Mouse (Mus musculus) kidney, adult 2 months (tissue): Measurements from ENCODE around the gene Nr2e3. TPM values are rescaled to one million over a fixed set of nuclear protein-coding genes. Genes with fewer than 3 reads are reported as not detected.

ENCODE experiments used
- DNase-seq: peaks from one replicate; pipeline ENCODE4 v3.0.0; 2021
- H3K27ac ChIP-seq: fragments of 200-500 bp; 2 replicates; pipeline ENCODE4 v1.5.1; 2012; ENCODE audit warnings: low read depth, low read length, control low read depth, inconsistent platforms; ENCODE audit not compliant: insufficient read depth
- H3K27me3 ChIP-seq: fragments of 200-500 bp; replicated peaks from 2 replicates; pipeline ENCODE4 v1.6.1; 2012; ENCODE audit warnings: mild to moderate bottlenecking, moderate library complexity, low read length, inconsistent platforms; ENCODE audit not compliant: control insufficient read depth, insufficient read depth
- H3K36me3 ChIP-seq: fragments of 200-500 bp; 2 replicates; pipeline ENCODE4 v1.6.1; 2012; ENCODE audit warnings: mild to moderate bottlenecking, moderate library complexity, low read length, inconsistent platforms; ENCODE audit not compliant: control insufficient read depth, insufficient read depth
- H3K4me1 ChIP-seq: fragments of 200-500 bp; 2 replicates; pipeline ENCODE4 v1.6.1; 2011; ENCODE audit warnings: low read length; ENCODE audit not compliant: control insufficient read depth, insufficient read depth
- H3K4me3 ChIP-seq: fragments of 200-500 bp; 2 replicates; pipeline ENCODE4 v1.5.1; 2011; ENCODE audit warnings: mild to moderate bottlenecking, low read depth, low read length, control low read depth; ENCODE audit not compliant: insufficient read depth
- CTCF ChIP-seq: fragments of 200-500 bp; conservative IDR thresholded peaks from 2 replicates; pipeline ENCODE4 v1.5.1; 2011; ENCODE audit warnings: low read depth, mild to moderate bottlenecking, control low read depth, low read length, moderate library complexity, mixed read lengths; ENCODE audit not compliant: insufficient read depth, insufficient read length
- POLR2A ChIP-seq: fragments of 200-500 bp; IDR thresholded peaks from one replicate; pipeline ENCODE4 v1.6.1; 2011; ENCODE audit warnings: low read depth, low read length, control low read depth
- WGBS: fragments of 180-500 bp; shearing (Covaris S2); methylation state at CpG from one replicate; pipeline ENCODE4 v1.1.7; 2018; 5-methylcytosine and 5-hydroxymethylcytosine counted together
- polyA plus RNA-seq: library from polyadenylated mRNA; depleted of rRNA; stranded (reverse); fragments of >200 nt; gene quantifications from 2 replicates; pipeline ENCODE4 v1.2.3, GENCODE M21; 2012; rRNA removed

Nr2e3 gene
- 1.2 TPM in 2 replicates for polyA plus RNA-seq

DNA sequence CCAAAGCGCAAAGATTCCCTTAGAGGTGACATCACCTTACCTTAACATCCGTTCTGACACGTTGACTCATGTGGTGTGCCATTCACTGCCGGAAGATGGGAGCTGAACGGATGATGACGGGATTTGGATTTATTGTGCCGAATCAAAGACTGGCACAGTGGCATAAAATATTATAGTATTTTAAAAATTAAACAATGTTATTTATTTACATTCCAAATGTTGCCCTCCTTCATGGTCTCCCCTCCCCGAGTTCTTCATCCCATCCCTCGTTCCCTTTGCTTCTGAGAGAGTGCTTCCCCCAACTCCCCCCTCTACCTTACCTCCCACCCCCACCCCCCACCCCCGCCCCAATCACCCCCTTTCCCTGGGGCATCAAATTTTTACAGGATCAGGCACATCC lies at the start of gene Nr2e3:
Gene Nr2e3 (minus strand): TSS at position 101 of the 400 bp plus-strand sequence.
- Histone ChIP-seq H3K4me1 (no peaks in the 10 kb centered on the region), H3K4me3 (no peak within 1 kb of the TSS), H3K27ac (no peak within 1 kb of the TSS), H3K27me3 (no peaks in the 10 kb centered on the region), H3K36me3 (no peaks in the 10 kb centered on the region)
- no peak for DNase-seq
- WGBS: 91% methylated on average over 10 of the region's 10 CpGs
- no peak for TF ChIP-seq POLR2A

DNA sequence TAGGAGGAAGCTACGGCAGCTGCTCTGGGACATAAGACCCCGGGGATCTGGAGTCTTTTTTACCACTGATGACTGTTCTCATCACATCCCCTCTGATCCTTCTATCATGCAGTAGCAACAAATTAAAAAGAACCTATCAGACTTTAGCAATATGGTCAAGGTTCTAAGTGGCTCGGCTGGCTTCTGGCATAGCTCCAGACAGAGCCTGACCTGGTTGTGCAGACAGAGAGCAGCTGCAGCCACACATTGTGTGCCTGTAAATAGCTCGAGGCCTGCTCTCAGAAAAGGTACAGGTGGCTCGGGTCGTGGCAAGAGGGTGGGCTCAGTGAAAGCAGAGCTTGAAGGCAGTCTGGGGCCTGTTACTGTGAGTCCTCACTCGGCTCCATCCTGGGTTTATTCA lies 48.5 kb upstream of the Nr2e3 start:
- WGBS: 49% methylated on average over 7 of the region's 7 CpGs
- no peaks in the 10 kb centered on the region for H3K36me3 ChIP-seq
- H3K4me1 ChIP-seq: no peaks in the 10 kb centered on the region
- peak; percentile 9 for DNase-seq
- TF ChIP-seq CTCF (no peak), POLR2A (no peak)
- H3K27me3 ChIP-seq: no peaks in the 10 kb centered on the region
- no peak overlapping the region for H3K27ac ChIP-seq
- H3K4me3 ChIP-seq: no peak overlapping the region

DNA sequence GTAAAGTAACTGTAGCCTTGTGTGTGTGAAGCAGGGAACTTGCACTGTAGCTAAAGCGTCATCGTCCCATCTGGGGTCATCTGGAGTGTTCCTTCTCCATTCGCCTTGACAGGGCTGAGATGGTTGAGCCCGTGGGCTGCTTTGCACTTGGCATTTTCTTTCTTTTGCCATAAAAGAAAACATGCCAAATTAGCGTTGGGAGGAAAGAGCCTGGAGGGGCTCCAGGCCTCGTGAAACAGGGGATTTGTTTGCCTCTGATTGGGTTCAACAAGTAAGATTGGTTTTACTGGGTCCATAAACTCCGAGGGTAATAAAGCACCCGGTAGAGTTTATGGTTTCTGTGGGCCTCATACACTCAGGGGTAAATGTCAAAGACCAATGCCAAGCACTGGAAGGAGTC lies 41.9 kb upstream of the Nr2e3 start:
- no peak for DNase-seq
- TF ChIP-seq POLR2A (no peak), CTCF (no peak)
- Histone ChIP-seq H3K4me3 (no peak overlapping the region), H3K27me3 (no peaks in the 10 kb centered on the region), H3K27ac (no peak overlapping the region), H3K4me1 (no peaks in the 10 kb centered on the region), H3K36me3 (no peaks in the 10 kb centered on the region)
- 42% methylated on average over 8 of the region's 8 CpGs for WGBS

DNA sequence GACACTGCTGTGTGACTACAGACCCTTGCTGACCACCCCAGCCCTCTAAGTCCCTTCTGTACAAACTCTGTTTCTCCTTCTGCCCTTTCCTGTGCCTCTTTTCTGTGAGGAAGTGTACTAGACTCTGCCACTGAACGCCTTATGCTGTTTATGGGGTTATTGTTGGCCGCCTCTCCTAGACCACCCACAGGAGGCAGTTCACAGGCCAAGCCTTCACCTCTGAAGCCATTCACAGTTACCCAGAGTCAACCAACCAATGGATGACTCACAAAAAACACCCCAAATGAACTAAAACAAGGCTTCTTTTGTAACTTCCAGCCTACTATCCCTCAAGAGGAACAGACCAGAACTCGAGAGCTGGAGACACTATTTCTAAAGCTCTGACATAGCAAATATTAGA lies 41.0 kb upstream of the Nr2e3 start:
- no peaks in the 10 kb centered on the region for H3K4me1 ChIP-seq
- H3K36me3 ChIP-seq: no peaks in the 10 kb centered on the region
- H3K27ac ChIP-seq: no peak overlapping the region
- WGBS: 89% methylated on average over 3 of the region's 3 CpGs
- H3K4me3 ChIP-seq: no peak overlapping the region
- TF ChIP-seq POLR2A (no peak), CTCF (no peak)
- DNase-seq: no peak
- H3K27me3 ChIP-seq: no peaks in the 10 kb centered on the region

DNA sequence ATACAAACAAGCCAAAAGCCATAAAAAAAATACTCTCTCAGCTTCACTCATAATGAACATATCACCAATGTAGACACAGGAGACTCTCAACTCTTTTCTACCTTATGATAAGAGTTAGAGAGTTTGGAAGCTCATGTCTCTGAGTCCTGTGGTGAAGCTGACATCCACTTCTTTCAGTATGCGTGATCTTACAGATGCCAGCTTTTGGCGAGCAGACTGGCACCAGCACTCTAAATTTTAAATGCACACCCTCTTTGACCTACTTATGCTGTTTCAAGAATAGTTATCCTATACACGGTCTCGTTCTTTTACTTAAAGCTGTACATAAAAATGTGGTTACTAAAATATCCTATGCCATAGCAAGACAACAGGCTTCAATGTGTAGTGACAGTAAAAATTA lies 37.3 kb upstream of the Nr2e3 start:
- no peak for DNase-seq
- Histone ChIP-seq H3K27me3 (no peaks in the 10 kb centered on the region), H3K4me1 (no peaks in the 10 kb centered on the region), H3K27ac (no peak overlapping the region), H3K36me3 (no peaks in the 10 kb centered on the region), H3K4me3 (no peak overlapping the region)
- TF ChIP-seq CTCF (no peak), POLR2A (no peak)
- 92% methylated on average over 4 of the region's 4 CpGs for WGBS

DNA sequence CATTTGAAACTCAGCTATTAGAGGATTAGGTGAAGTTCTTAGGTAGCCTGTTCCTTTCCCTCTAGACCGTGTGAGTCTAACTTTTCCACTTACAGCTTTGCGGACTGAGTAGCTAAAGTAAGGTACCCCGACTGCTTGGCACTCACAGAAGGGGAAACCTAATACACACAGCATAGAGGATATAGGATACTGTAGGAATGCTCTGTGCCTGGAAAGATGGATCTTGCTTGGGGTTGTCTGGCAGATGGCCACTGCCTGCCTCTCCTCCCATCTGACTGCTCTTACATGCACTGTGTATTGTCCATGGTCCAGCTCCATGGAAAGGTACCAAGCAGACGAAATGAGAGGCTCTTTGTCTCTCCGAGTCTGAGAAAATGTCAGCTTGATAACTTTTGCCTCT lies 30.9 kb upstream of the Nr2e3 start:
- Histone ChIP-seq H3K27ac (no peak overlapping the region), H3K27me3 (no peaks in the 10 kb centered on the region), H3K4me3 (no peak overlapping the region), H3K4me1 (no peaks in the 10 kb centered on the region), H3K36me3 (no peaks in the 10 kb centered on the region)
- DNase-seq: no peak
- no peak for TF ChIP-seq POLR2A
- TF ChIP-seq CTCF: no peak
- WGBS: 69% methylated on average over 5 of the region's 5 CpGs

DNA sequence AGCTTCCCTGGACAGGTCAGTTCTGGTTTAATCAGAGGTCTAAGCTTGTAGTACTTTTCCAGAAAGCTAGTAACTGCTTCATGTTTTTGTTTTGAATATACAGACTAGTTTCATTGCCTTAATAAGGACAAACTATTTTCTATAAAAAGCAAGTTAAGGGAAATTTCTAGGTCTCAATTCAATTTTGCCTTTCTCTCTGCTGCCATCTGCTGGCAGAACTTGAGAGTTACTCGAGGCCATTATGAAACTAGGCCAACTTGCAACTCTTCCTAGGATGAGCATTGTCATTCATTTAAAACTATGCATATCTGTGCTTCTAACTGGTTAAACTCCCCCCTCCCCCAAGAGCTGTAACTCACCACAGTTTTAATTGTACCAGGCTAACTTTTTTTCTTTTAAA lies 29.4 kb upstream of the Nr2e3 start:
- no peak for TF ChIP-seq POLR2A
- peak; percentile 34; the same call in 1 of the 2 replicates for TF ChIP-seq CTCF
- Histone ChIP-seq H3K27me3 (no peaks in the 10 kb centered on the region), H3K36me3 (no peaks in the 10 kb centered on the region), H3K27ac (no peak overlapping the region), H3K4me1 (no peaks in the 10 kb centered on the region), H3K4me3 (no peak overlapping the region)
- DNase-seq: peak; percentile 63
- WGBS: 0% methylated on average over 1 of the region's 1 CpGs

DNA sequence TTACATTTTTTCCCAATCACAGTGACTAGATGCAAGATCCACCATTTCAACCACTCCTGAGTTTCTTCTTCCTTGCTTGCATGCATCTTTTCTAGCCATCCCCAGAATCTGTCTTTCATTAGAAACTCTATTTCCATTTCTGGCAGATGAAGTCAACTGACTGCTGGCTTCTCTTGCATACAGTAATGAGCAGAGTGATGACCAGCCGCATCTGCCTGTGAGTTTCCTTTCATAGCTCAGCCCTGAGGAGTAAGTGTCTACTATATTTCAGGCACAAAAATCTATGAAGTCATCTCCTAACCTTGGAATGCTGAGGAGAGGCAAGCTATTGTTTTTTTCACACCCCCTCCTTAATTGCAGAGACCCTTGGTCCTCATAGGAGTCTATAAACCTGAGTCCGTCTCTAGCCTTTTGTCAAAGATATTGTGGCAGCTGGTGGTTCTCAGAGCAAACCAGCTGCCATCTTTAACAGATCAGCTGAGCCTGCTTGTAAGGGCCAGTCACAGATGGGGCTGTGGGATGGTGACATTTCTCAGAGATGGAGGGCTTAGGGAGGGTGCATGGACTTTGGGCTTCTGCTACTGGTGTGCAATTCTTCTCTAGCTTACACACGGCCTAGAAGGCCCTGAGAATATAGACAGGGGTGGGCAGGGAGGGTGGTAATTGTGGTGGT lies 25.6 kb upstream of the Nr2e3 start:
- H3K27ac ChIP-seq: no peak overlapping the region
- no peaks in the 10 kb centered on the region for H3K4me1 ChIP-seq
- 86% methylated on average over 3 of the region's 3 CpGs for WGBS
- no peak for TF ChIP-seq CTCF
- TF ChIP-seq POLR2A: no peak
- no peaks in the 10 kb centered on the region for H3K36me3 ChIP-seq
- H3K27me3 ChIP-seq: no peaks in the 10 kb centered on the region
- DNase-seq: no peak
- H3K4me3 ChIP-seq: no peak overlapping the region
